Mouse (Mus musculus): ENCODE data around the gene Rpf2. TPM values are rescaled to one million over a fixed set of nuclear protein-coding genes. Genes with fewer than 3 reads are reported as not detected.

The Rpf2 gene
- polyA plus RNA-seq, 1 experiment from 2014 or later: 52.4 TPM

GRCm38 (mm10) chr10:40275991-40276390 lies 29.2 kb upstream of the Rpf2 start:
- no peaks in the 10 kb centered on the region for H3K27me3 ChIP-seq (ENCODE audit: control insufficient read depth, insufficient read depth, low read depth, low read length)
- H3K27ac ChIP-seq (ENCODE audit: low read length): no peak overlapping the region
- WGBS: 54% methylated on average over 7 of the region's 7 CpGs
- H3K36me3 ChIP-seq (ENCODE audit: control insufficient read depth, insufficient read depth, low read length): no peaks in the 10 kb centered on the region
- no peak overlapping the region for H3K4me3 ChIP-seq (ENCODE audit: low read length)
- H3K9me3 ChIP-seq (ENCODE audit: control insufficient read depth, low read length): no peaks in the 10 kb centered on the region
- no peak for ATAC-seq (ENCODE audit: low read depth)
- no peak overlapping the region for H3K9ac ChIP-seq (ENCODE audit: low read length)
- no peak overlapping the region for H3K4me2 ChIP-seq (ENCODE audit: low read depth, low read length)
- no peaks in the 10 kb centered on the region; the same call in 1 of the 2 replicates for H3K4me1 ChIP-seq (replicated peaks; ENCODE audit: control insufficient read depth, insufficient read depth, low read length)

DNA sequence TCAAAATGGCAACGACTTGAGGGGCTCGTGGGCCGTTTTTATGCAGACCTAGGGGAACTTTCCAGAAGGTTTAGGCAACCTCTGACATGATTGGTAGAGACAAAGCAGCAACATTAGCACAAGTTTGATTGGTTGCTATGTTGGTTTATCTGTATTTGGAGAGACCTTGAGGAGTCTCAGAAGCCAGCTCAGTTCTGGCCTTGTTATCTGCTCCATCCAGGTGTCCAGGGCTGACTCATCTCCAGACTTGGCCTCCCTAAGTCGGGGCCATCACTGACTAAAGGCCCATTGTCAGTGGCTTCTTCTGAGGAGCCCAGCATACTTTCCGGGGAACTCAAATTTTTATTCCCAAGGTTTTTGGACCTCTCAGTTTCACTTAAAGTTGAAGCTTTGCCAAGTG lies 27.1 kb upstream of the Rpf2 start:
- H3K36me3 ChIP-seq (ENCODE audit: control insufficient read depth, insufficient read depth, low read length): no peaks in the 10 kb centered on the region
- no peaks in the 10 kb centered on the region; the same call in 1 of the 2 replicates for H3K4me1 ChIP-seq (replicated peaks; ENCODE audit: control insufficient read depth, insufficient read depth, low read length)
- WGBS: 68% methylated on average over 5 of the region's 5 CpGs
- no peak overlapping the region for H3K4me3 ChIP-seq (ENCODE audit: low read length)
- no peaks in the 10 kb centered on the region for H3K27me3 ChIP-seq (ENCODE audit: control insufficient read depth, insufficient read depth, low read depth, low read length)
- ATAC-seq (ENCODE audit: low read depth): no peak
- H3K4me2 ChIP-seq (ENCODE audit: low read depth, low read length): no peak overlapping the region
- H3K9ac ChIP-seq (ENCODE audit: low read length): no peak overlapping the region
- H3K9me3 ChIP-seq (ENCODE audit: control insufficient read depth, low read length): no peaks in the 10 kb centered on the region
- H3K27ac ChIP-seq (ENCODE audit: low read length): no peak overlapping the region

- H3K4me2 ChIP-seq (ENCODE audit: low read depth, low read length): no peak overlapping the region
- H3K27ac ChIP-seq (ENCODE audit: low read length): no peak overlapping the region
- H3K9ac ChIP-seq (ENCODE audit: low read length): no peak overlapping the region
- no peaks in the 10 kb centered on the region for H3K4me1 ChIP-seq (replicated peaks; ENCODE audit: control insufficient read depth, insufficient read depth, low read length)
- H3K9me3 ChIP-seq (ENCODE audit: control insufficient read depth, low read length): no peaks in the 10 kb centered on the region
- H3K36me3 ChIP-seq (ENCODE audit: control insufficient read depth, insufficient read depth, low read length): no peaks in the 10 kb centered on the region
- 84% methylated on average over 3 of the region's 3 CpGs for WGBS
- no peak for ATAC-seq (ENCODE audit: low read depth)
- no peak overlapping the region for H3K4me3 ChIP-seq (ENCODE audit: low read length)
- H3K27me3 ChIP-seq (ENCODE audit: control insufficient read depth, insufficient read depth, low read depth, low read length): no peaks in the 10 kb centered on the region
Measured at GRCm38 (mm10) chr10:40271216-40271615, 24.4 kb upstream of the Rpf2 start.

GRCm38 (mm10) chr10:40264920-40265319 lies 18.1 kb upstream of the Rpf2 start:
- H3K27ac ChIP-seq (ENCODE audit: low read length): no peak overlapping the region
- no peaks in the 10 kb centered on the region for H3K9me3 ChIP-seq (ENCODE audit: control insufficient read depth, low read length)
- no peak overlapping the region for H3K4me3 ChIP-seq (ENCODE audit: low read length)
- no peaks in the 10 kb centered on the region for H3K27me3 ChIP-seq (ENCODE audit: control insufficient read depth, insufficient read depth, low read depth, low read length)
- no peak overlapping the region for H3K4me2 ChIP-seq (ENCODE audit: low read depth, low read length)
- H3K4me1 ChIP-seq (replicated peaks; ENCODE audit: control insufficient read depth, insufficient read depth, low read length): no peaks in the 10 kb centered on the region
- no peak for ATAC-seq (ENCODE audit: low read depth)
- WGBS: 81% methylated on average over 3 of the region's 3 CpGs
- no peaks in the 10 kb centered on the region for H3K36me3 ChIP-seq (ENCODE audit: control insufficient read depth, insufficient read depth, low read length)
- no peak overlapping the region for H3K9ac ChIP-seq (ENCODE audit: low read length)

DNA sequence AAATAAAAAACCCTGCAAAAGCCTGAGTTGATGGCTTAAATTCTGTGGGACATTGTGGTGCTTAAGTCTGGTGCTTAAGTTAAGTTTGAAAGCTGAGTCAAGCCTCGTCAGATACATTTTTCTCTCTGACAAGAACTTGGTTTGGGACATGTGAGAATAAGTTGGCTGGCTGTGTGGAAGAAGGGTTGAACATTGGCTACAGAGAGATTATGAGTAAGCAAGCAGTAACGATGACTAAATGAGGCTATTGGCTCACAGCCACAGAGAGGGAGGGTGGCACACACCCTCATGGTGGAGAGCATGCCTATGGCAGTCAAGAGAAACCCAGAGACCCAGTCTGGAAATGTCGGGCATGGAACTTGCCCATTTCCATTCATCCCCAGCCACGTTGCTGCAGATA lies 16.9 kb upstream of the Rpf2 start:
- H3K9me3 ChIP-seq (ENCODE audit: control insufficient read depth, low read length): no peaks in the 10 kb centered on the region
- 80% methylated on average over 4 of the region's 4 CpGs for WGBS
- no peaks in the 10 kb centered on the region for H3K4me1 ChIP-seq (replicated peaks; ENCODE audit: control insufficient read depth, insufficient read depth, low read length)
- H3K27ac ChIP-seq (ENCODE audit: low read length): no peak overlapping the region
- no peak for ATAC-seq (ENCODE audit: low read depth)
- no peak overlapping the region for H3K4me3 ChIP-seq (ENCODE audit: low read length)
- H3K27me3 ChIP-seq (ENCODE audit: control insufficient read depth, insufficient read depth, low read depth, low read length): no peaks in the 10 kb centered on the region
- H3K36me3 ChIP-seq (ENCODE audit: control insufficient read depth, insufficient read depth, low read length): no peaks in the 10 kb centered on the region
- no peak overlapping the region for H3K4me2 ChIP-seq (ENCODE audit: low read depth, low read length)
- no peak overlapping the region for H3K9ac ChIP-seq (ENCODE audit: low read length)

- no peak for ATAC-seq (ENCODE audit: low read depth)
Measured at GRCm38 (mm10) chr10:40262200-40262599, 15.4 kb upstream of the Rpf2 start.

GRCm38 (mm10) chr10:40260305-40260704 lies 13.5 kb upstream of the Rpf2 start:
- H3K9ac ChIP-seq (ENCODE audit: low read length): no peak overlapping the region
- H3K4me2 ChIP-seq (ENCODE audit: low read depth, low read length): no peak overlapping the region
- H3K4me1 ChIP-seq (replicated peaks; ENCODE audit: control insufficient read depth, insufficient read depth, low read length): peaks cover 5% of the 10 kb centered on the region; the same call in 1 of the 2 replicates
- no peaks in the 10 kb centered on the region for H3K9me3 ChIP-seq (ENCODE audit: control insufficient read depth, low read length)
- no peak overlapping the region for H3K4me3 ChIP-seq (ENCODE audit: low read length)
- no peaks in the 10 kb centered on the region for H3K27me3 ChIP-seq (ENCODE audit: control insufficient read depth, insufficient read depth, low read depth, low read length)
- no peak overlapping the region for H3K27ac ChIP-seq (ENCODE audit: low read length)
- no peak for ATAC-seq (ENCODE audit: low read depth)
- H3K36me3 ChIP-seq (ENCODE audit: control insufficient read depth, insufficient read depth, low read length): no peaks in the 10 kb centered on the region
- 55% methylated on average over 5 of the region's 5 CpGs for WGBS

More at GRCm38 (mm10) chr10:40262200-40262599, 15.4 kb upstream of the Rpf2 start:
- Histone ChIP-seq H3K27ac (ENCODE audit: low read length) (no peak overlapping the region), H3K9me3 (ENCODE audit: control insufficient read depth, low read length) (no peaks in the 10 kb centered on the region), H3K4me2 (ENCODE audit: low read depth, low read length) (no peak overlapping the region), H3K36me3 (ENCODE audit: control insufficient read depth, insufficient read depth, low read length) (no peaks in the 10 kb centered on the region), H3K4me1 (replicated peaks; ENCODE audit: control insufficient read depth, insufficient read depth, low read length) (no peaks in the 10 kb centered on the region), H3K27me3 (ENCODE audit: control insufficient read depth, insufficient read depth, low read depth, low read length) (no peaks in the 10 kb centered on the region), H3K9ac (ENCODE audit: low read length) (no peak overlapping the region), H3K4me3 (ENCODE audit: low read length) (no peak overlapping the region)
- 80% methylated on average over 6 of the region's 6 CpGs for WGBS

DNA sequence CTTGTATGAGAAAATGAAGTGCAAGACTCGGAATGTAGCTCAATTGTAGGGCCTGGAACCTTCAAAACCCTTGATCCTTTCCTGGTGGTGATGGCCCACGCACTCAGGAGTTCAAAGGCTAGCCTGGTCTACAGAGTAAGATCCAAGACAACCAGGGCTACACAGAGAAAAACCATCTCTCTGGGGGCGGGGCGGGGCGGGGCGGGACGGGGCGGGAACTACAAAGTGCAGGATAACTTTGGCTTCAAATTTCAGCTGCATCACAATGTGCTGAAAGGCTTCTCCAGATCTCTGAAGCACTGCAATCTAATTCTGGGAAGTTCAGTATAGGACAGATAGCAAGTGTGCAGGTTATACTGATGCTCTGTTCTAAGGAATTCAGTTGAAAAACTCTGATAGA lies 12.7 kb upstream of the Rpf2 start:
- WGBS: 11% methylated on average over 8 of the region's 8 CpGs
- no peak overlapping the region; the same call in 1 of the 2 replicates for H3K4me2 ChIP-seq (ENCODE audit: low read depth, low read length)
- no peaks in the 10 kb centered on the region for H3K27me3 ChIP-seq (ENCODE audit: control insufficient read depth, insufficient read depth, low read depth, low read length)
- H3K4me3 ChIP-seq (ENCODE audit: low read length): no peak overlapping the region
- H3K9me3 ChIP-seq (ENCODE audit: control insufficient read depth, low read length): no peaks in the 10 kb centered on the region
- no peaks in the 10 kb centered on the region for H3K36me3 ChIP-seq (ENCODE audit: control insufficient read depth, insufficient read depth, low read length)
- no peak for ATAC-seq (ENCODE audit: low read depth)
- no peak overlapping the region for H3K27ac ChIP-seq (ENCODE audit: low read length)
- peaks cover 5% of the 10 kb centered on the region; the same call in 1 of the 2 replicates for H3K4me1 ChIP-seq (replicated peaks; ENCODE audit: control insufficient read depth, insufficient read depth, low read length)
- H3K9ac ChIP-seq (ENCODE audit: low read length): no peak overlapping the region

DNA sequence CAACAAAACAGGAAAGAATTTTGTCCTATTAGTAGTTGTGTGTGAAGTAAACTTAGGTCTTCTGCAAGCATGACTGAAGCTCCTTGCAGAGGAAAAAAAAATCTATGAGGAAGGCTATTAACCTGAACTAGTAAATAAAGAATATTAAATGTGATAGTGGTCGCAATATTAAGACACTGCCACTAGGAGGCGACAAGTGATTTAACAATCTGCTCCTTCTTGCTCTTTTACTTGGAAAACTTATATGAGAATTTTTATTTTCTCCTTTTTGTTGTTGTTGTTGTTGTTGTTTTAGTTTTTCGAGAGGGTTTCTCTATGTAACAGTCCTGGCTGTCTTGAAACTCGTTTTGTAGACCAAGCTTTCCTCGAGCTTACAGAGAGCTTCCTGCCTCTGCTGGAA lies 12.1 kb upstream of the Rpf2 start:
- 3% methylated on average over 5 of the region's 5 CpGs for WGBS
- Histone ChIP-seq H3K9me3 (ENCODE audit: control insufficient read depth, low read length) (no peaks in the 10 kb centered on the region), H3K9ac (ENCODE audit: low read length) (no peak overlapping the region)

More for the DNA sequence above, 12.1 kb upstream of the Rpf2 start:
- H3K4me1 ChIP-seq (replicated peaks; ENCODE audit: control insufficient read depth, insufficient read depth, low read length): peaks cover 5% of the 10 kb centered on the region; the same call in 1 of the 2 replicates
- peak overlapping the region; percentile 72 for H3K4me2 ChIP-seq (ENCODE audit: low read depth, low read length)
- H3K36me3 ChIP-seq (ENCODE audit: control insufficient read depth, insufficient read depth, low read length): peaks cover 4% of the 10 kb centered on the region
- H3K27me3 ChIP-seq (ENCODE audit: control insufficient read depth, insufficient read depth, low read depth, low read length): no peaks in the 10 kb centered on the region
- H3K4me3 ChIP-seq (ENCODE audit: low read length): peak overlapping the region; percentile 15; the same call in 1 of the 2 replicates
- peak overlapping the region; percentile 94 for H3K27ac ChIP-seq (ENCODE audit: low read length)
- no peak for ATAC-seq (ENCODE audit: low read depth)
